29 mouse cellular contexts compared by ENCODE assay signal in the genomic region with DNA sequence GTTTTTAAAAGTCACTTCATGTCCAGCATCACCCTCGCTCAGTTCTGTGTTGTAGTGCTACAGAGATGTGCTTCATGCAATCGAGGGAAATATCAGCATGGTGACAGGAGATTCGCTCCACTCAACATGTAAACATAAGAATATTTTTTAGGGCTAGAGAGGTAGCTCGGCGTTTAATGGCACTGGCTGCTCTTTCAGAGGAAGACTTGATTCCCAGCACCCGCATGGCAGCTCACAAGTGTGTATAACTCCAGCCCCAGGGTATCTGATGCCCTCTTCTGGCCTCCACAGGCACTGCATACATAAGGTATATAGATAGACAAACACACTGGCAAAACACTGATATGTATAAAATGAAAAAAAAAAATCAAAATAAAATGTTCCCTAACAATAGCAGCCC. TPM values are rescaled to one million over a fixed set of nuclear protein-coding genes. Genes with fewer than 3 reads are reported as not detected.
A peak's percentile ranks its signal among the peaks of the same experiment; 100 is the strongest.
DNase-seq lines count a peak whose midpoint lies in the region; ATAC-seq and TF ChIP-seq lines count a peak whose summit lies in the region.
"Had no signal": no experiment of that assay in that cellular context is flagged by ENCODE, and none has a peak within 500 bp of the region (broad histone marks: within the 10 kb centered on the region; RNA-seq: fewer than 3 reads in every experiment).

No protein-coding gene starts in this region.

- H3K4me3 ChIP-seq in gastrocnemius, adult 2 months = no peak overlapping the region
- H3K4me3 ChIP-seq in kidney, embryonic 15.5 days (replicated peaks) = no peak overlapping the region
- H3K4me3 ChIP-seq in lung, postnatal 0 days (ENCODE audit: low read depth, low read length) = no peak overlapping the region
- no peak overlapping the region for H3K4me3 ChIP-seq in stomach, postnatal 0 days (ENCODE audit: low read depth, low read length)
- H3K4me3 ChIP-seq in forebrain, embryonic 15.5 days = no peak overlapping the region
- H3K4me3 ChIP-seq: erythroblast, embryonic 14.5 days; hindbrain, embryonic 12.5 days; limb, embryonic 15.5 days; lung, embryonic 15.5 days; myocyte had no signal

- 83% methylated on average over 6 of the region's 6 CpGs for WGBS in kidney, embryonic 15.5 days
- 66% methylated on average over 6 of the region's 6 CpGs for WGBS in lung, postnatal 0 days
- 91% methylated on average over 6 of the region's 6 CpGs for WGBS in stomach, postnatal 0 days
- 94% methylated on average over 6 of the region's 6 CpGs for WGBS in forebrain, embryonic 15.5 days

- no peak overlapping the region for H3K27ac ChIP-seq in gastrocnemius, adult 2 months
- peak overlapping the region; percentile 90 for H3K27ac ChIP-seq in kidney, embryonic 15.5 days
- H3K27ac ChIP-seq in lung, postnatal 0 days (ENCODE audit: low read length) = no peak overlapping the region
- no peak overlapping the region for H3K27ac ChIP-seq in stomach, postnatal 0 days (replicated peaks)
- H3K27ac ChIP-seq in forebrain, embryonic 15.5 days (replicated peaks) = no peak overlapping the region
- H3K27ac ChIP-seq: hindbrain, embryonic 12.5 days had no signal

- DNase-seq in gastrocnemius, adult 2 months = no peak
- no peak for DNase-seq in gastrocnemius, adult 8-10 months (ENCODE audit: low spot score in 2 of 2)
- no peak for DNase-seq in kidney, adult 11 months
- no peak for DNase-seq in lung, postnatal 0 days (ENCODE audit: low spot score)
- no peak for DNase-seq in lung, postnatal 36 days
- no peak for DNase-seq in stomach, postnatal 0 days (ENCODE audit: low spot score)
- DNase-seq: adrenal gland, adult 8-10 months; cerebellum, adult 11-12 months; cerebellum, postnatal 36 days; midbrain, embryonic 14.5 days; retina, postnatal 1 day; thymus, adult 18-20 months had no signal

- ATAC-seq in kidney, embryonic 15.5 days (replicated peaks; ENCODE audit: low FRiP score) = no peak
- ATAC-seq in lung, postnatal 0 days = no peak
- ATAC-seq in stomach, postnatal 0 days (ENCODE audit: low FRiP score, low TSS enrichment) = no peak
- no peak for ATAC-seq in forebrain, embryonic 15.5 days (replicated peaks)
- ATAC-seq: forebrain, embryonic 14.5 days; intestine, embryonic 16.5 days had no signal

- no peaks in the 10 kb centered on the region for H3K36me3 ChIP-seq in kidney, embryonic 15.5 days
- no peaks in the 10 kb centered on the region for H3K36me3 ChIP-seq in lung, postnatal 0 days (ENCODE audit: insufficient read depth, low read length)
- no peaks in the 10 kb centered on the region for H3K36me3 ChIP-seq in stomach, postnatal 0 days (ENCODE audit: control insufficient read depth, insufficient read depth, low read length)
- H3K36me3 ChIP-seq in forebrain, embryonic 15.5 days = no peaks in the 10 kb centered on the region
- H3K36me3 ChIP-seq: G1E; hindbrain, embryonic 12.5 days; limb, embryonic 15.5 days; lung, embryonic 15.5 days had no signal

- peak; percentile 3; the same call in 1 of the 2 replicates for TF ChIP-seq CTCF in gastrocnemius, adult 2 months (IDR thresholded peaks at IDR 0.05)
- peak; percentile 37 for TF ChIP-seq CTCF in lung, postnatal 0 days (IDR thresholded peaks at IDR 0.05)
- TF ChIP-seq CTCF in stomach, postnatal 0 days (IDR thresholded peaks at IDR 0.05; ENCODE audit: low read depth) = peak; percentile 28; the same call in 1 of the 2 replicates

- peaks cover 45% of the 10 kb centered on the region for H3K4me1 ChIP-seq in kidney, embryonic 15.5 days
- H3K4me1 ChIP-seq in lung, postnatal 0 days (ENCODE audit: insufficient read depth, low read depth, low read length) = peaks cover 4% of the 10 kb centered on the region; the same call in 1 of the 2 replicates
- H3K4me1 ChIP-seq in stomach, postnatal 0 days (replicated peaks; ENCODE audit: control insufficient read depth, insufficient read depth) = no peaks in the 10 kb centered on the region
- H3K4me1 ChIP-seq in forebrain, embryonic 15.5 days = no peaks in the 10 kb centered on the region

- intact Hi-C loops in gastrocnemius, adult 2 months (cut with DNase I) = no loop called here

- no peaks in the 10 kb centered on the region for H3K27me3 ChIP-seq in kidney, embryonic 15.5 days
- H3K27me3 ChIP-seq in lung, postnatal 0 days (replicated peaks; ENCODE audit: insufficient read depth, low read length) = no peaks in the 10 kb centered on the region
- no peaks in the 10 kb centered on the region for H3K27me3 ChIP-seq in stomach, postnatal 0 days (ENCODE audit: control insufficient read depth, insufficient read depth, low read length)
- H3K27me3 ChIP-seq in forebrain, embryonic 15.5 days = no peaks in the 10 kb centered on the region
- H3K27me3 ChIP-seq: hindbrain, embryonic 12.5 days; limb, embryonic 15.5 days; lung, embryonic 15.5 days had no signal

- no peak for TF ChIP-seq EP300 in lung, postnatal 0 days (IDR thresholded peaks at IDR 0.05)
- TF ChIP-seq EP300 in stomach, postnatal 0 days (optimal IDR thresholded peaks at IDR 0.05) = no peak

- no peak overlapping the region for H3K4me2 ChIP-seq in kidney, embryonic 15.5 days
- H3K4me2 ChIP-seq in lung, postnatal 0 days (replicated peaks; ENCODE audit: low read depth, low read length) = no peak overlapping the region
- no peak overlapping the region for H3K4me2 ChIP-seq in stomach, postnatal 0 days (replicated peaks; ENCODE audit: low read depth)
- no peak overlapping the region for H3K4me2 ChIP-seq in forebrain, embryonic 15.5 days (replicated peaks)
- H3K4me2 ChIP-seq: hindbrain, embryonic 12.5 days; limb, embryonic 15.5 days; lung, embryonic 15.5 days had no signal

- H3K9ac ChIP-seq in kidney, embryonic 15.5 days = no peak overlapping the region
- H3K9ac ChIP-seq in lung, postnatal 0 days (replicated peaks; ENCODE audit: low read depth) = no peak overlapping the region
- H3K9ac ChIP-seq in stomach, postnatal 0 days (ENCODE audit: low read length) = no peak overlapping the region
- H3K9ac ChIP-seq in forebrain, embryonic 15.5 days (replicated peaks) = no peak overlapping the region
- H3K9ac ChIP-seq: hindbrain, embryonic 12.5 days; limb, embryonic 15.5 days; lung, embryonic 15.5 days had no signal

- no peaks in the 10 kb centered on the region for H3K9me3 ChIP-seq in kidney, embryonic 15.5 days (replicated peaks)
- no peaks in the 10 kb centered on the region for H3K9me3 ChIP-seq in lung, postnatal 0 days (ENCODE audit: low read length)
- H3K9me3 ChIP-seq in stomach, postnatal 0 days (ENCODE audit: control insufficient read depth, low read length) = no peaks in the 10 kb centered on the region
- H3K9me3 ChIP-seq in forebrain, embryonic 15.5 days = no peaks in the 10 kb centered on the region
- H3K9me3 ChIP-seq: G1E; limb, embryonic 15.5 days; lung, embryonic 15.5 days had no signal

RNA-seq across cellular contexts. Expression of gene Svopl, which starts 2.8 kb away (rescaled TPM):
- total RNA-seq in gastrocnemius, adult 2 months (2021) = under 1 TPM in 1 of 2 experiments, not detected in 1; 0.14 TPM
- total RNA-seq in gastrocnemius, adult 8-10 months (2022) = under 1 TPM in 2 of 4 experiments, not detected in 2; 0.12 to 0.21 TPM
- 14.5 and 17.3 TPM in 2 replicates for polyA plus RNA-seq in kidney, embryonic 15.5 days (2015; fragmentation: Nextera tagmentation; extraction: Ambion mirVana)
- polyA plus RNA-seq in lung, postnatal 0 days (2015; fragmentation: Nextera tagmentation; extraction: Ambion mirVana) = 1.6 and 2.6 TPM in 2 replicates
- 0.63 and 0.98 TPM in 2 replicates for polyA plus RNA-seq in stomach, postnatal 0 days (2015; fragmentation: Nextera tagmentation; extraction: Ambion mirVana)
- 0.64 and 1.0 TPM in 2 replicates for polyA plus RNA-seq in forebrain, embryonic 15.5 days (2015; fragmentation: Nextera tagmentation; extraction: Ambion mirVana)
- total RNA-seq: G1E; granulocyte monocyte progenitor cell, adult 5-6 weeks; megakaryocyte, adult 5-6 weeks; neutrophil, adult 5-6 weeks had no signal
- polyA plus RNA-seq: erythroblast, embryonic 14.5 days; G1E; myocyte had no signal

RNA-seq across cellular contexts. Expression of gene Tmem213, which starts 59.5 kb away (rescaled TPM):
- total RNA-seq in gastrocnemius, adult 2 months (2021) = not detected
- not detected for total RNA-seq in gastrocnemius, adult 8-10 months (2022)
- polyA plus RNA-seq in kidney, embryonic 15.5 days (2015; fragmentation: Nextera tagmentation; extraction: Ambion mirVana) = 37.4 and 43.5 TPM in 2 replicates
- polyA plus RNA-seq in lung, postnatal 0 days (2015; fragmentation: Nextera tagmentation; extraction: Ambion mirVana) = 66.6 and 99.1 TPM in 2 replicates
- polyA plus RNA-seq in stomach, postnatal 0 days (2015; fragmentation: Nextera tagmentation; extraction: Ambion mirVana) = 1.9 and 3.0 TPM in 2 replicates
- not detected in 2 replicates for polyA plus RNA-seq in forebrain, embryonic 15.5 days (2015; fragmentation: Nextera tagmentation; extraction: Ambion mirVana)
- total RNA-seq: adrenal gland, adult 8-10 months; G1E; granulocyte monocyte progenitor cell, adult 5-6 weeks; layer of hippocampus, adult 8-10 months; left cerebral cortex, postnatal 10 days; megakaryocyte, adult 5-6 weeks; neutrophil, adult 5-6 weeks had no signal
- polyA plus RNA-seq: embryonic facial prominence, embryonic 11.5 days; erythroblast, embryonic 14.5 days; forebrain, embryonic 14.5 days; G1E; hindbrain, embryonic 12.5 days; intestine, embryonic 16.5 days; midbrain, embryonic 14.5 days; myocyte; urinary bladder, adult 2 months had no signal
